Mouse (Mus musculus) left cerebral cortex, adult 8-10 months (tissue): ENCODE data around the gene Epb41l1. TPM values are rescaled to one million over a fixed set of nuclear protein-coding genes. Genes with fewer than 3 reads are reported as not detected.

ENCODE experiments used
- DNase-seq, 2 experiments: peaks; one replicate each; pipeline ENCODE4 v3.0.0; 2022; ENCODE audit warnings: low spot score in 2 of 2
- microRNA-seq, 2 experiments: library from miRNA; unstranded; fragments of <30 nt; microRNA quantifications; one replicate each; pipeline ENCODE4 v1.2.0; 2022
- total RNA-seq, 4 experiments: library from RNA; stranded (reverse); gene quantifications; 2 replicates each; pipeline ENCODE4 v1.2.4; 2022

Epb41l1 gene
- total RNA-seq, 4 experiments from 2014 or later: 359 to 405 (median 385) TPM

- DNase-seq: no peak
These were observed 168.8 kb downstream of the Epb41l1 start for GRCm38 (mm10) chr2:156589481-156589880.

Small RNA genes lying within 50 kb of the gene (microRNA-seq; reads per million reads assigned to microRNA genes)
- gene Gm22758: 0 reads per million in 2 experiments

Other genes starting within 250 kb of the Epb41l1 start
- 100 to 1,000 TPM; 276 to 295 (median 278) TPM for gene Rbm39, start 240.7 kb upstream of the Epb41l1 start, total RNA-seq
- 10 to 100 TPM; 72.9 to 93.9 (median 80.2) TPM for gene Phf20, start 224.4 kb upstream of the Epb41l1 start, total RNA-seq
- 1 to 10 TPM; 4.5 to 8.3 (median 7.3) TPM for gene Cnbd2, start 108.6 kb upstream of the Epb41l1 start, total RNA-seq
- gene Scand1, start 108.2 kb upstream of the Epb41l1 start, total RNA-seq: 10 to 100 TPM; 65.6 to 78.5 (median 72.1) TPM
- 10 to 100 TPM; 34.8 to 36.6 (median 35.9) TPM for gene Aar2, start 126.7 kb downstream of the Epb41l1 start, total RNA-seq
- gene Dlgap4, start 192.8 kb downstream of the Epb41l1 start, total RNA-seq: 100 to 1,000 TPM; 201 to 218 (median 204) TPM